Mouse (Mus musculus): ENCODE data around the gene Kmt2e. TPM values are rescaled to one million over a fixed set of nuclear protein-coding genes. Genes with fewer than 3 reads are reported as not detected.

Kmt2e gene
- polyA plus RNA-seq, 1 experiment: 40.3 TPM

- TF ChIP-seq CTCF (IDR thresholded peaks at IDR 0.05; ENCODE audit: low read depth, low read length) (no peak), POLR2A (IDR thresholded peaks at IDR 0.05; ENCODE audit: insufficient read depth, low read length) (no peak), EP300 (IDR thresholded peaks at IDR 0.05; ENCODE audit: insufficient read depth, low read depth, low read length) (no peak)
- H3K9me3 ChIP-seq (replicated peaks; ENCODE audit: control insufficient read depth, insufficient read depth, low read length, poor library complexity, severe bottlenecking): no peaks in the 10 kb centered on the region
- no peaks in the 10 kb centered on the region for H3K27me3 ChIP-seq (ENCODE audit: control insufficient read depth, insufficient read depth, low read length, poor library complexity, severe bottlenecking)
- H3K9ac ChIP-seq (ENCODE audit: low read depth, poor library complexity, severe bottlenecking): no peak overlapping the region
- H3K4me1 ChIP-seq (ENCODE audit: control insufficient read depth, insufficient read depth, low read length): no peaks in the 10 kb centered on the region
- H3K27ac ChIP-seq (ENCODE audit: insufficient read depth, low read length): no peak overlapping the region
- no peak overlapping the region for H3K4me3 ChIP-seq (ENCODE audit: low read depth, low read length)
- peaks cover 3% of the 10 kb centered on the region for H3K36me3 ChIP-seq (ENCODE audit: control insufficient read depth, insufficient read depth, low read length, poor library complexity, severe bottlenecking)
Measured at GRCm38 (mm10) chr5:23521645-23522044, 87.4 kb downstream of the Kmt2e start.

GRCm38 (mm10) chr5:23523936-23524335 is 89.7 kb downstream of the Kmt2e start:
- Histone ChIP-seq H3K27ac (ENCODE audit: insufficient read depth, low read length) (no peak overlapping the region), H3K4me1 (ENCODE audit: control insufficient read depth, insufficient read depth, low read length) (no peaks in the 10 kb centered on the region), H3K9ac (ENCODE audit: low read depth, poor library complexity, severe bottlenecking) (no peak overlapping the region), H3K36me3 (ENCODE audit: control insufficient read depth, insufficient read depth, low read length, poor library complexity, severe bottlenecking) (peaks cover 3% of the 10 kb centered on the region), H3K4me3 (ENCODE audit: low read depth, low read length) (no peak overlapping the region), H3K27me3 (ENCODE audit: control insufficient read depth, insufficient read depth, low read length, poor library complexity, severe bottlenecking) (no peaks in the 10 kb centered on the region), H3K9me3 (replicated peaks; ENCODE audit: control insufficient read depth, insufficient read depth, low read length, poor library complexity, severe bottlenecking) (no peaks in the 10 kb centered on the region)
- TF ChIP-seq CTCF (IDR thresholded peaks at IDR 0.05; ENCODE audit: low read depth, low read length) (no peak), EP300 (IDR thresholded peaks at IDR 0.05; ENCODE audit: insufficient read depth, low read depth, low read length) (no peak), POLR2A (IDR thresholded peaks at IDR 0.05; ENCODE audit: insufficient read depth, low read length) (no peak)

- H3K36me3 ChIP-seq (ENCODE audit: control insufficient read depth, insufficient read depth, low read length, poor library complexity, severe bottlenecking): peaks cover 3% of the 10 kb centered on the region
- no peak overlapping the region for H3K9ac ChIP-seq (ENCODE audit: low read depth, poor library complexity, severe bottlenecking)
- no peaks in the 10 kb centered on the region for H3K9me3 ChIP-seq (replicated peaks; ENCODE audit: control insufficient read depth, insufficient read depth, low read length, poor library complexity, severe bottlenecking)
- TF ChIP-seq CTCF (IDR thresholded peaks at IDR 0.05; ENCODE audit: low read depth, low read length) (no peak), EP300 (IDR thresholded peaks at IDR 0.05; ENCODE audit: insufficient read depth, low read depth, low read length) (no peak), POLR2A (IDR thresholded peaks at IDR 0.05; ENCODE audit: insufficient read depth, low read length) (no peak)
- H3K27me3 ChIP-seq (ENCODE audit: control insufficient read depth, insufficient read depth, low read length, poor library complexity, severe bottlenecking): no peaks in the 10 kb centered on the region
- no peak overlapping the region for H3K27ac ChIP-seq (ENCODE audit: insufficient read depth, low read length)
- no peak overlapping the region for H3K4me3 ChIP-seq (ENCODE audit: low read depth, low read length)
- no peaks in the 10 kb centered on the region for H3K4me1 ChIP-seq (ENCODE audit: control insufficient read depth, insufficient read depth, low read length)
Measured at GRCm38 (mm10) chr5:23524621-23525020, 90.4 kb downstream of the Kmt2e start.

- Histone ChIP-seq H3K27ac (ENCODE audit: insufficient read depth, low read length) (no peak overlapping the region), H3K36me3 (ENCODE audit: control insufficient read depth, insufficient read depth, low read length, poor library complexity, severe bottlenecking) (peaks cover 4% of the 10 kb centered on the region; the same call in 1 of the 2 replicates), H3K4me1 (ENCODE audit: control insufficient read depth, insufficient read depth, low read length) (no peaks in the 10 kb centered on the region), H3K9me3 (replicated peaks; ENCODE audit: control insufficient read depth, insufficient read depth, low read length, poor library complexity, severe bottlenecking) (no peaks in the 10 kb centered on the region), H3K4me3 (ENCODE audit: low read depth, low read length) (no peak overlapping the region), H3K27me3 (ENCODE audit: control insufficient read depth, insufficient read depth, low read length, poor library complexity, severe bottlenecking) (no peaks in the 10 kb centered on the region), H3K9ac (ENCODE audit: low read depth, poor library complexity, severe bottlenecking) (no peak overlapping the region)
- no peak for TF ChIP-seq EP300 (IDR thresholded peaks at IDR 0.05; ENCODE audit: insufficient read depth, low read depth, low read length)
- no peak for TF ChIP-seq CTCF (IDR thresholded peaks at IDR 0.05; ENCODE audit: low read depth, low read length)
- TF ChIP-seq POLR2A (IDR thresholded peaks at IDR 0.05; ENCODE audit: insufficient read depth, low read length): no peak
Measured at GRCm38 (mm10) chr5:23531100-23531499, 96.9 kb downstream of the Kmt2e start.

GRCm38 (mm10) chr5:23531541-23532096 is 97.4 kb downstream of the Kmt2e start:
- no peak overlapping the region for H3K27ac ChIP-seq (ENCODE audit: insufficient read depth, low read length)
- no peak overlapping the region for H3K9ac ChIP-seq (ENCODE audit: low read depth, poor library complexity, severe bottlenecking)
- H3K4me3 ChIP-seq (ENCODE audit: low read depth, low read length): no peak overlapping the region
- H3K4me1 ChIP-seq (ENCODE audit: control insufficient read depth, insufficient read depth, low read length): no peaks in the 10 kb centered on the region
- peaks cover 4% of the 10 kb centered on the region; the same call in 1 of the 2 replicates for H3K36me3 ChIP-seq (ENCODE audit: control insufficient read depth, insufficient read depth, low read length, poor library complexity, severe bottlenecking)
- no peaks in the 10 kb centered on the region for H3K9me3 ChIP-seq (replicated peaks; ENCODE audit: control insufficient read depth, insufficient read depth, low read length, poor library complexity, severe bottlenecking)
- TF ChIP-seq EP300 (IDR thresholded peaks at IDR 0.05; ENCODE audit: insufficient read depth, low read depth, low read length) (no peak), POLR2A (IDR thresholded peaks at IDR 0.05; ENCODE audit: insufficient read depth, low read length) (no peak), CTCF (IDR thresholded peaks at IDR 0.05; ENCODE audit: low read depth, low read length) (no peak)
- no peaks in the 10 kb centered on the region for H3K27me3 ChIP-seq (ENCODE audit: control insufficient read depth, insufficient read depth, low read length, poor library complexity, severe bottlenecking)

GRCm38 (mm10) chr5:23535692-23536091 is 101.5 kb downstream of the Kmt2e start:
- H3K4me1 ChIP-seq (ENCODE audit: control insufficient read depth, insufficient read depth, low read length): no peaks in the 10 kb centered on the region
- H3K4me3 ChIP-seq (ENCODE audit: low read depth, low read length): no peak overlapping the region
- no peak overlapping the region for H3K27ac ChIP-seq (ENCODE audit: insufficient read depth, low read length)
- TF ChIP-seq POLR2A (IDR thresholded peaks at IDR 0.05; ENCODE audit: insufficient read depth, low read length) (no peak), EP300 (IDR thresholded peaks at IDR 0.05; ENCODE audit: insufficient read depth, low read depth, low read length) (no peak), CTCF (IDR thresholded peaks at IDR 0.05; ENCODE audit: low read depth, low read length) (no peak)
- peaks cover 8% of the 10 kb centered on the region; the same call in 1 of the 2 replicates for H3K36me3 ChIP-seq (ENCODE audit: control insufficient read depth, insufficient read depth, low read length, poor library complexity, severe bottlenecking)
- H3K9ac ChIP-seq (ENCODE audit: low read depth, poor library complexity, severe bottlenecking): no peak overlapping the region
- H3K9me3 ChIP-seq (replicated peaks; ENCODE audit: control insufficient read depth, insufficient read depth, low read length, poor library complexity, severe bottlenecking): no peaks in the 10 kb centered on the region
- H3K27me3 ChIP-seq (ENCODE audit: control insufficient read depth, insufficient read depth, low read length, poor library complexity, severe bottlenecking): no peaks in the 10 kb centered on the region
